ENCODE assay signal across 8 mouse cellular contexts in the genomic region with DNA sequence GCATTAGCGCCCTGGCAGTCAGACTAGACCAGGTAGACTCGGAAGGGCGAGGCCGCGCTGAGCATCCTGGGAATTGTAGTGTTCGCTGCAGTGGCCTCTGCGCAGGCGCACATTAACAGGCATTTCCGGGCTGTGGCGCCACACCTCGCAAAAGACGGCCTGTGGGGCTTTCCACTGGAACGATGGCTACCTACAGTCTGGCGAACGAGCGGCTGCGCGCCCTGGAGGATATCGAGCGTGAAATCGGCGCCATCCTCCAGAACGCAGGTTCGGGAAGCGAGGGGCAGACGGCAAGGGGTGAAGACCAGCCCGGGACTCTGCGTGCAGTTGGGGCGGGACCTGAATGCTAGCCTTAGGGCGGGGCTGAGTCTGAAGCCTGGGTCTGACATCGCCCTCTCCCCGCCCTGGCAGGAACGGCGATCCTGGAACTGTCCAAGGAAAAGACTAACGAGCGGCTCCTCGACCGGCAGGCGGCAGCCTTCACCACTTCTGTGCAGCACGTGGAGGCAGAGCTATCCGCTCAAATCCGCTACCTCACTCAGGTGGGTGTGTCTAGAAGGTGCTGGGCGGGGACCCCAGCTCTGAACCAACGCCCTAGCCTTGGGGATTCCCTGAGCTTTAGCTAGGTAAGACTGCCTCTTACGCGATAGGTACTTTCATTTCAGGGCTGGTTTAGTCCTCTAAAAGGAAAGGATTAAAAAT. TPM values are rescaled to one million over a fixed set of nuclear protein-coding genes. Genes with fewer than 3 reads are reported as not detected.
DNase-seq lines count a peak whose midpoint lies in the region; ATAC-seq and TF ChIP-seq lines count a peak whose summit lies in the region.

Gene Med11 (plus strand): TSS at position 123 of the 702 bp plus-strand sequence.

- TF ChIP-seq CTCF in MEL (IDR thresholded peaks at IDR 0.05 in 2 of 3, conservative IDR thresholded peaks at IDR 0.05 in 1 of 3; ENCODE audit: control insufficient read depth in 1 of 3, insufficient read depth in 1 of 3, low read depth in 2 of 3, low read length in 3 of 3, poor library complexity in 1 of 3, severe bottlenecking in 1 of 3), result peak; percentile 75 to 96 (median 89)
- TF ChIP-seq CTCF in cerebellum, adult 2 months (IDR thresholded peaks at IDR 0.05; ENCODE audit: borderline replicate concordance, insufficient read depth, low read depth, low read length), result peak; percentile 89
- peak; percentile 94 for TF ChIP-seq CTCF in forebrain, postnatal 0 days (IDR thresholded peaks at IDR 0.05; ENCODE audit: low read depth)

- H3K9me3 ChIP-seq in MEL (replicated peaks; ENCODE audit: insufficient read depth, low read length), result no peaks in the 10 kb centered on the region
- no peaks in the 10 kb centered on the region for H3K9me3 ChIP-seq in forebrain, postnatal 0 days (ENCODE audit: low read length)
- H3K9me3 ChIP-seq in lung, embryonic 15.5 days, result no peaks in the 10 kb centered on the region

- peak within 1 kb of the TSS; percentile 60 for H3K4me2 ChIP-seq in forebrain, postnatal 0 days (ENCODE audit: low read depth)
- H3K4me2 ChIP-seq in lung, embryonic 15.5 days, result peak within 1 kb of the TSS; percentile 81

- TF ChIP-seq EP300 in MEL (IDR thresholded peaks at IDR 0.05; ENCODE audit: low read depth in 1 of 2, low read length in 2 of 2), result 0 out of 4 replicates have a peak, but pooled peaks of 1 of the 2 experiments have one; percentile 51

- peak within 1 kb of the TSS; percentile 95 for H3K27ac ChIP-seq in MEL (ENCODE audit: control insufficient read depth, low read depth, low read length)
- H3K27ac ChIP-seq in cerebellum, adult 2 months (ENCODE audit: insufficient read depth, low read length), result peak within 1 kb of the TSS; percentile 84
- H3K27ac ChIP-seq in forebrain, postnatal 0 days (ENCODE audit: low read depth, low read length), result peak within 1 kb of the TSS; percentile 98
- H3K27ac ChIP-seq in lung, embryonic 15.5 days, result peak within 1 kb of the TSS; percentile 99

- ATAC-seq in forebrain, postnatal 0 days, result peak; percentile 96
- ATAC-seq in lung, embryonic 15.5 days (ENCODE audit: borderline replicate concordance, extremely low read depth, low FRiP score, low TSS enrichment), result peak; percentile 99

- DNase-seq in MEL (ENCODE audit: low read depth, low spot score), result peak; percentile 99
- peak; percentile 98 for DNase-seq in cerebellum, adult 2 months
- peak; percentile 96 for DNase-seq in forebrain, postnatal 0 days
- DNase-seq in heart, postnatal 4 days, result peak; percentile 97
- DNase-seq in layer of hippocampus, adult 8-10 months (ENCODE audit: low spot score in 2 of 2), result peak; percentile 91 to 95
- DNase-seq in ovary, adult 18-20 months (ENCODE audit: low spot score), result peak; percentile 95
- DNase-seq in thymus, postnatal 0 days (ENCODE audit: low spot score), result peak; percentile 91

- H3K9ac ChIP-seq in MEL (ENCODE audit: control insufficient read depth, low read depth, low read length, poor library complexity, severe bottlenecking), result peak within 1 kb of the TSS; percentile 96
- peak within 1 kb of the TSS; percentile 73 for H3K9ac ChIP-seq in forebrain, postnatal 0 days
- peak within 1 kb of the TSS; percentile 89 for H3K9ac ChIP-seq in lung, embryonic 15.5 days

- H3K4me3 ChIP-seq in MEL (ENCODE audit: control insufficient read depth in 1 of 2, insufficient read depth in 1 of 2, low read depth in 2 of 2, low read length in 2 of 2), result peak within 1 kb of the TSS; percentile 84 to 92
- H3K4me3 ChIP-seq in cerebellum, adult 2 months (replicated peaks; ENCODE audit: insufficient read depth, low read depth, low read length), result peak within 1 kb of the TSS; percentile 91
- peak within 1 kb of the TSS; percentile 83 for H3K4me3 ChIP-seq in forebrain, postnatal 0 days (ENCODE audit: low read depth, low read length)
- H3K4me3 ChIP-seq in lung, embryonic 15.5 days, result peak within 1 kb of the TSS; percentile 75

- peak; percentile 84 to 90 for TF ChIP-seq POLR2A in MEL (IDR thresholded peaks at IDR 0.05; ENCODE audit: control insufficient read depth in 1 of 2, insufficient read depth in 1 of 2, low read depth in 1 of 2, low read length in 2 of 2, poor library complexity in 1 of 2)
- peak; percentile 93 for TF ChIP-seq POLR2A in cerebellum, adult 2 months (IDR thresholded peaks at IDR 0.05; ENCODE audit: borderline replicate concordance, insufficient read depth, low read length)

- H3K27me3 ChIP-seq in MEL (ENCODE audit: control insufficient read depth in 1 of 2, insufficient read depth in 2 of 2, low read length in 2 of 2), result no peaks in the 10 kb centered on the region
- no peaks in the 10 kb centered on the region for H3K27me3 ChIP-seq in cerebellum, adult 2 months (ENCODE audit: control insufficient read depth, insufficient read depth, low read length)
- H3K27me3 ChIP-seq in forebrain, postnatal 0 days (ENCODE audit: insufficient read depth, low read length), result no peaks in the 10 kb centered on the region
- no peaks in the 10 kb centered on the region for H3K27me3 ChIP-seq in lung, embryonic 15.5 days

- WGBS in cerebellum, adult 2 months, result under 1% methylated on average over 46 of the region's 46 CpGs
- under 1% methylated on average over 46 of the region's 46 CpGs for WGBS in forebrain, postnatal 0 days
- WGBS in lung, embryonic 15.5 days, result under 1% methylated on average over 46 of the region's 46 CpGs

- peak; percentile 66 for TF ChIP-seq RAD21 in MEL (IDR thresholded peaks at IDR 0.05; ENCODE audit: low read depth, low read length)

- H3K79me2 ChIP-seq in MEL (ENCODE audit: control insufficient read depth, insufficient read depth, low read length, poor library complexity), result peaks cover 6% of the 10 kb centered on the region

- peaks cover 13 to 34% of the 10 kb centered on the region in 2 experiments for H3K4me1 ChIP-seq in MEL (ENCODE audit: control insufficient read depth in 1 of 2, insufficient read depth in 2 of 2, low read length in 2 of 2)
- H3K4me1 ChIP-seq in cerebellum, adult 2 months (ENCODE audit: control insufficient read depth, insufficient read depth, low read length), result peaks cover 3% of the 10 kb centered on the region
- H3K4me1 ChIP-seq in forebrain, postnatal 0 days (ENCODE audit: insufficient read depth), result peaks cover 9% of the 10 kb centered on the region; the same call in 1 of the 2 replicates
- H3K4me1 ChIP-seq in lung, embryonic 15.5 days, result peaks cover 17% of the 10 kb centered on the region; the same call in 1 of the 2 replicates

- peaks cover 0 to 29% of the 10 kb centered on the region in 2 experiments; a peak in 2 of 4 replicates for H3K36me3 ChIP-seq in MEL (ENCODE audit: control insufficient read depth in 1 of 2, insufficient read depth in 2 of 2, low read length in 2 of 2)
- H3K36me3 ChIP-seq in forebrain, postnatal 0 days (ENCODE audit: insufficient read depth), result no peaks in the 10 kb centered on the region
- H3K36me3 ChIP-seq in lung, embryonic 15.5 days, result no peaks in the 10 kb centered on the region

TF ChIP-seq in MEL, 35 proteins besides CTCF, POLR2A, EP300 and RAD21 (continues in another document):
- TF ChIP-seq ZKSCAN1 (IDR thresholded peaks at IDR 0.05; ENCODE audit: low read depth, low read length) (no peak), MYC (IDR thresholded peaks at IDR 0.05; ENCODE audit: low read depth, low read length) (peak; percentile 100), MYB (IDR thresholded peaks at IDR 0.05; ENCODE audit: low read depth, low read length) (no peak; the same call in 1 of the 2 replicates), GABPA (IDR thresholded peaks at IDR 0.05; ENCODE audit: low read depth, low read length) (no peak), USF1 (IDR thresholded peaks at IDR 0.05; ENCODE audit: low read depth, low read length) (peak; percentile 86), TBP (IDR thresholded peaks at IDR 0.05; ENCODE audit: low read depth, low read length) (peak; percentile 48; the same call in 1 of the 2 replicates), MXI1 (IDR thresholded peaks at IDR 0.05; ENCODE audit: low read depth, low read length) (peak; percentile 100), JUND (IDR thresholded peaks at IDR 0.05; ENCODE audit: low read depth, low read length) (no peak), KAT2A (conservative IDR thresholded peaks at IDR 0.05; ENCODE audit: low read depth, low read length) (peak; percentile 82; the same call in 1 of the 2 replicates), MAX (IDR thresholded peaks at IDR 0.05; ENCODE audit: low read length) (peak; percentile 100), ELF1 (IDR thresholded peaks at IDR 0.05; ENCODE audit: low read depth, low read length) (peak; percentile 99), POLR2AphosphoS2 (IDR thresholded peaks at IDR 0.05; ENCODE audit: low read length) (peak; percentile 96), POLR2AphosphoS5 (IDR thresholded peaks at IDR 0.05; ENCODE audit: borderline replicate concordance, low read depth, low read length) (no peak), MAZ (IDR thresholded peaks at IDR 0.05; ENCODE audit: low read depth, low read length) (no peak; the same call in none of the 2 replicates), NELFE (IDR thresholded peaks at IDR 0.05; ENCODE audit: low read depth, low read length) (peak; percentile 96), SMC3 (IDR thresholded peaks at IDR 0.05; ENCODE audit: low read depth, low read length) (peak; percentile 83), UBTF (IDR thresholded peaks at IDR 0.05; ENCODE audit: borderline replicate concordance, insufficient read depth, low read depth, low read length) (no peak), BHLHE40 (IDR thresholded peaks at IDR 0.05; ENCODE audit: borderline replicate concordance, low read depth, low read length) (peak; percentile 87), NRF1 (IDR thresholded peaks at IDR 0.05; ENCODE audit: insufficient read depth, low read depth, low read length, poor library complexity, severe bottlenecking) (peak; percentile 93), ETS1 (IDR thresholded peaks at IDR 0.05; ENCODE audit: low read depth, low read length) (peak; percentile 78), USF2 (IDR thresholded peaks at IDR 0.05; ENCODE audit: borderline replicate concordance in 1 of 2, insufficient read depth in 1 of 2, low read depth in 1 of 2, low read length in 2 of 2) (no peak), CHD2 (IDR thresholded peaks at IDR 0.05; ENCODE audit: low read length) (no peak)

RNA-seq across cellular contexts. Expression of gene Med11, which starts in this region (rescaled TPM):
- 43.0 and 43.3 TPM in 2 replicates for total RNA-seq in MEL (2012; rRNA removed)
- 10 to 100 TPM in 1 of 2 experiments, not detected in 1; 40.0 TPM for polyA plus RNA-seq in MEL (2012; ENCODE audit: insufficient read depth in 1 of 2, insufficient read length in 2 of 2, low read depth in 1 of 2, low replicate concordance in 2 of 2, missing spikeins in 1 of 2)
- 20.4 and 20.5 TPM in 2 replicates for polyA plus RNA-seq in cerebellum, adult 2 months (2012; rRNA removed)
- 21.2 and 41.3 TPM in 2 replicates for total RNA-seq in forebrain, postnatal 0 days (2014; rRNA removed)
- 35.3 and 35.6 TPM in 2 replicates for polyA plus RNA-seq in forebrain, postnatal 0 days (2015; fragmentation: Nextera tagmentation; extraction: Ambion mirVana)
- total RNA-seq in heart, postnatal 4 days (2021), result 10 to 100 TPM; 12.3 to 13.2 TPM
- 10 to 100 TPM; 10.6 to 16.9 (median 15.2) TPM for total RNA-seq in layer of hippocampus, adult 8-10 months (2022)
- polyA plus RNA-seq in lung, embryonic 15.5 days (2015; fragmentation: Nextera tagmentation; extraction: Ambion mirVana), result 40.5 and 43.1 TPM in 2 replicates
- polyA plus RNA-seq in thymus, postnatal 0 days (2015; fragmentation: Nextera tagmentation; extraction: Ambion mirVana), result 47.5 and 47.6 TPM in 2 replicates

Comparison
In these comparisons a context has a peak if more than half of its experiments do, and no peak if none do; other contexts are left out.
1. Peak in every context shown above with its lines: DNase-seq, ATAC-seq, H3K4me3 ChIP-seq and H3K27ac ChIP-seq.